Mouse (Mus musculus): ENCODE results near the gene Ppil4. TPM values are rescaled to one million over a fixed set of nuclear protein-coding genes. Genes with fewer than 3 reads are reported as not detected.

Gene Ppil4
- polyA plus RNA-seq, 1 experiment = 7.7 TPM

GRCm38 (mm10) chr10:7779751-7780237, 12.9 kb upstream of the Ppil4 start:
- no peak overlapping the region for H3K27ac ChIP-seq (ENCODE audit: control insufficient read depth, insufficient read depth, low read depth, low read length)
- peak overlapping the region; percentile 99 for H3K4me3 ChIP-seq (ENCODE audit: control insufficient read depth, low read depth, low read length)
- H3K36me3 ChIP-seq (ENCODE audit: control insufficient read depth, insufficient read depth, low read length) = peaks cover 1% of the 10 kb centered on the region; the same call in 1 of the 2 replicates
- no peak for TF ChIP-seq POLR2A (IDR thresholded peaks at IDR 0.05; ENCODE audit: control insufficient read depth, low read depth, low read length)
- H3K4me1 ChIP-seq (ENCODE audit: control insufficient read depth, insufficient read depth, low read length) = peaks cover 3% of the 10 kb centered on the region
- no peaks in the 10 kb centered on the region for H3K27me3 ChIP-seq (ENCODE audit: control insufficient read depth, insufficient read depth, low read length)

- H3K27ac ChIP-seq (ENCODE audit: control insufficient read depth, insufficient read depth, low read depth, low read length) = peak overlapping the region; percentile 92
- peak overlapping the region; percentile 99 for H3K4me3 ChIP-seq (ENCODE audit: control insufficient read depth, low read depth, low read length)
- H3K36me3 ChIP-seq (ENCODE audit: control insufficient read depth, insufficient read depth, low read length) = peaks cover 1% of the 10 kb centered on the region; the same call in 1 of the 2 replicates
- H3K4me1 ChIP-seq (ENCODE audit: control insufficient read depth, insufficient read depth, low read length) = peaks cover 3% of the 10 kb centered on the region
- H3K27me3 ChIP-seq (ENCODE audit: control insufficient read depth, insufficient read depth, low read length) = no peaks in the 10 kb centered on the region
- TF ChIP-seq CTCF (IDR thresholded peaks at IDR 0.05; ENCODE audit: control insufficient read depth, insufficient read depth, insufficient replicate concordance, low read depth, low read length) = no peak
- TF ChIP-seq POLR2A (IDR thresholded peaks at IDR 0.05; ENCODE audit: control insufficient read depth, low read depth, low read length) = peak; percentile 88
These were observed 12.2 kb upstream of the Ppil4 start for GRCm38 (mm10) chr10:7780238-7781176.

GRCm38 (mm10) chr10:7781214-7781613, 11.5 kb upstream of the Ppil4 start:
- no peak for TF ChIP-seq CTCF (IDR thresholded peaks at IDR 0.05; ENCODE audit: control insufficient read depth, insufficient read depth, insufficient replicate concordance, low read depth, low read length)
- no peak for TF ChIP-seq POLR2A (IDR thresholded peaks at IDR 0.05; ENCODE audit: control insufficient read depth, low read depth, low read length)
- Histone ChIP-seq H3K4me3 (ENCODE audit: control insufficient read depth, low read depth, low read length) (peak overlapping the region; percentile 66; the same call in 1 of the 2 replicates), H3K36me3 (ENCODE audit: control insufficient read depth, insufficient read depth, low read length) (peaks cover 1% of the 10 kb centered on the region; the same call in 1 of the 2 replicates), H3K27me3 (ENCODE audit: control insufficient read depth, insufficient read depth, low read length) (no peaks in the 10 kb centered on the region), H3K4me1 (ENCODE audit: control insufficient read depth, insufficient read depth, low read length) (peaks cover 3% of the 10 kb centered on the region), H3K27ac (ENCODE audit: control insufficient read depth, insufficient read depth, low read depth, low read length) (no peak overlapping the region)

- Histone ChIP-seq H3K4me3 (ENCODE audit: control insufficient read depth, low read depth, low read length) (no peak overlapping the region), H3K4me1 (ENCODE audit: control insufficient read depth, insufficient read depth, low read length) (no peaks in the 10 kb centered on the region), H3K36me3 (ENCODE audit: control insufficient read depth, insufficient read depth, low read length) (peaks cover 2% of the 10 kb centered on the region), H3K27me3 (ENCODE audit: control insufficient read depth, insufficient read depth, low read length) (no peaks in the 10 kb centered on the region), H3K27ac (ENCODE audit: control insufficient read depth, insufficient read depth, low read depth, low read length) (no peak overlapping the region)
- TF ChIP-seq CTCF (IDR thresholded peaks at IDR 0.05; ENCODE audit: control insufficient read depth, insufficient read depth, insufficient replicate concordance, low read depth, low read length) (no peak), POLR2A (IDR thresholded peaks at IDR 0.05; ENCODE audit: control insufficient read depth, low read depth, low read length) (no peak)
These were observed 5.4 kb upstream of the Ppil4 start for GRCm38 (mm10) chr10:7787319-7787718.

GRCm38 (mm10) chr10:7792254-7792750, 389 bp upstream of the Ppil4 start:
- H3K36me3 ChIP-seq (ENCODE audit: control insufficient read depth, insufficient read depth, low read length) = peaks cover 3% of the 10 kb centered on the region
- peaks cover 2% of the 10 kb centered on the region for H3K4me1 ChIP-seq (ENCODE audit: control insufficient read depth, insufficient read depth, low read length)
- H3K27ac ChIP-seq (ENCODE audit: control insufficient read depth, insufficient read depth, low read depth, low read length) = peak overlapping the region; percentile 64
- H3K27me3 ChIP-seq (ENCODE audit: control insufficient read depth, insufficient read depth, low read length) = no peaks in the 10 kb centered on the region
- TF ChIP-seq POLR2A (IDR thresholded peaks at IDR 0.05; ENCODE audit: control insufficient read depth, low read depth, low read length) (no peak), CTCF (IDR thresholded peaks at IDR 0.05; ENCODE audit: control insufficient read depth, insufficient read depth, insufficient replicate concordance, low read depth, low read length) (no peak)
- H3K4me3 ChIP-seq (ENCODE audit: control insufficient read depth, low read depth, low read length) = peak overlapping the region; percentile 90

GRCm38 (mm10) chr10:7801258-7801657, 8.6 kb downstream of the Ppil4 start:
- Histone ChIP-seq H3K4me3 (ENCODE audit: control insufficient read depth, low read depth, low read length) (no peak overlapping the region), H3K27me3 (ENCODE audit: control insufficient read depth, insufficient read depth, low read length) (no peaks in the 10 kb centered on the region), H3K36me3 (ENCODE audit: control insufficient read depth, insufficient read depth, low read length) (peaks cover 4% of the 10 kb centered on the region), H3K27ac (ENCODE audit: control insufficient read depth, insufficient read depth, low read depth, low read length) (no peak overlapping the region), H3K4me1 (ENCODE audit: control insufficient read depth, insufficient read depth, low read length) (no peaks in the 10 kb centered on the region)
- TF ChIP-seq POLR2A (IDR thresholded peaks at IDR 0.05; ENCODE audit: control insufficient read depth, low read depth, low read length) (no peak), CTCF (IDR thresholded peaks at IDR 0.05; ENCODE audit: control insufficient read depth, insufficient read depth, insufficient replicate concordance, low read depth, low read length) (no peak)

- Histone ChIP-seq H3K27ac (ENCODE audit: control insufficient read depth, insufficient read depth, low read depth, low read length) (no peak overlapping the region), H3K27me3 (ENCODE audit: control insufficient read depth, insufficient read depth, low read length) (no peaks in the 10 kb centered on the region), H3K4me3 (ENCODE audit: control insufficient read depth, low read depth, low read length) (no peak overlapping the region), H3K36me3 (ENCODE audit: control insufficient read depth, insufficient read depth, low read length) (peaks cover 4% of the 10 kb centered on the region), H3K4me1 (ENCODE audit: control insufficient read depth, insufficient read depth, low read length) (no peaks in the 10 kb centered on the region)
- no peak for TF ChIP-seq POLR2A (IDR thresholded peaks at IDR 0.05; ENCODE audit: control insufficient read depth, low read depth, low read length)
- no peak for TF ChIP-seq CTCF (IDR thresholded peaks at IDR 0.05; ENCODE audit: control insufficient read depth, insufficient read depth, insufficient replicate concordance, low read depth, low read length)
These were observed 9.9 kb downstream of the Ppil4 start for GRCm38 (mm10) chr10:7802519-7803140.
